Mouse (Mus musculus): Measurements from ENCODE around the gene Olfr697.

DNA sequence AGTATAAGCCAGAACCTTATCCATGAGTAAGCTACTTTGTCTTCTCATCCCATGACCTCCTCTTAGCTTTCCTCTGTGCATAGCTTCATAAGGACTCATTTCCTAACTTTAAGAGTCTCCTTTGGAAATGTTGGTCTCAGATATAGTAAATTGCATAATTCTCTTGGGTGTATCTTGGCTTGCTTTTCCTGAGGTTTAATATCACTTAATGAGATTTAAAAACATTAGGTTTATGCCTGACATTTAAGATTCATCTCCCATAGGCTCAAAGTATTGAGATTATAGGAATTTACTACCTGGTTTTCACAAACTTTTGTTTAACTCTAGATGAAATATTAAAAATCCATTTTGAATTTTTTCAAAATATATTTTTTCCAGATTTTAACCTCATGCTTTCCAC lies 25.9 kb downstream of the Olfr697 start, which contains the start of gene Olfr695:
- TF ChIP-seq CTCF (IDR thresholded peaks at IDR 0.05; ENCODE audit: borderline replicate concordance, insufficient read depth, low read depth, low read length), result no peak
- no peak for TF ChIP-seq POLR2A (IDR thresholded peaks at IDR 0.05; ENCODE audit: borderline replicate concordance, insufficient read depth, low read length)

Data from cerebellum, adult 2 months (tissue).